Mouse (Mus musculus): ENCODE measurements around the gene Pdcd7.

DNA sequence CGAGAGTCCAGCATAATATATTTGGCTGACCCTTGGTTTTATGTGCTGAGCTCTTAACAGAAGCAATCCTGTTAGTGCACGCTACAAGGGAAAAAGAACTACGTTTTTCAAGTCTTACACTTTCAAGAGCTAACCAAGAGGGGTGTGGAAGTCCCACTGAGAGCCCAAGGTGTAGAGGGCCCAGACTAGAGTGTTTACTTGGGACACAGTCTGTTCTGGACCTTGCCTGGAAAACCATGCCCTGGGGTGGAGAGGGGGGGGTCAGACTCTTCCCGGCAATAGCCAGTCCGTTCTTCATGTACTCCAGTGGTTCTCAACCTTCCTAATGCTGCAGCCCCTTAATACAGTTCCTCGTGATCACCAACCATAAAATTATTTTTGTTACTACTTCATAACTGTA, 54.0 kb downstream of the Pdcd7 start:
- TF ChIP-seq CTCF (IDR thresholded peaks at IDR 0.05; ENCODE audit: low read depth) (no peak), EP300 (IDR thresholded peaks at IDR 0.05; ENCODE audit: low read depth) (no peak)

Data from liver, postnatal 0 days (tissue).